Mouse (Mus musculus): Measurements from ENCODE around the gene Cdc42ep1. TPM values are rescaled to one million over a fixed set of nuclear protein-coding genes. Genes with fewer than 3 reads are reported as not detected.
"Not testable (repeated sequence)": the region's sequence is repeated elsewhere in the genome, so short reads cannot be mapped to it uniquely, and the experiment has no call there.

Gene Cdc42ep1
- polyA plus RNA-seq, 2 experiments: 7.8 to 8.1 TPM

- Histone ChIP-seq H3K9me3 (ENCODE audit: control insufficient read depth, low read length) (no peaks in the 10 kb centered on the region), H3K4me1 (replicated peaks; ENCODE audit: control insufficient read depth in 2 of 2, insufficient read depth in 2 of 2, low read length in 1 of 2) (peaks cover 0 to 5% of the 10 kb centered on the region in 2 experiments; a peak in 1 of 4 replicates), H3K27ac (no peak overlapping the region), H3K4me2 (ENCODE audit: low read depth) (peak overlapping the region; percentile 25), H3K27me3 (ENCODE audit: control insufficient read depth, insufficient read depth, low read length) (peaks cover 45% of the 10 kb centered on the region), H3K4me3 (ENCODE audit: insufficient read depth in 1 of 2, low read depth in 2 of 2, low read length in 2 of 2) (no peak overlapping the region), H3K36me3 (replicated peaks; ENCODE audit: control insufficient read depth, insufficient read depth, low read depth) (no peaks in the 10 kb centered on the region), H3K9ac (replicated peaks) (no peak overlapping the region)
- WGBS (ENCODE audit: insufficient replicate concordance): 38% methylated on average over 9 of the region's 9 CpGs
- DNase-seq (ENCODE audit: low read depth in 3 of 3, low spot score in 3 of 3) (no peak), ATAC-seq (ENCODE audit: insufficient read depth) (no peak)
- TF ChIP-seq CTCF (IDR thresholded peaks at IDR 0.05; ENCODE audit: low read depth) (no peak), EP300 (IDR thresholded peaks at IDR 0.05; ENCODE audit: low read depth) (no peak)
Observed at GRCm38 (mm10) chr15:78844791-78845190, 2.4 kb downstream of the Cdc42ep1 start.

- no peak for DNase-seq (ENCODE audit: low read depth in 3 of 3, low spot score in 3 of 3)
- ATAC-seq (ENCODE audit: insufficient read depth): no peak
- TF ChIP-seq CTCF (IDR thresholded peaks at IDR 0.05; ENCODE audit: low read depth) (no peak), EP300 (IDR thresholded peaks at IDR 0.05; ENCODE audit: low read depth) (no peak)
- Histone ChIP-seq H3K27ac (no peak overlapping the region), H3K27me3 (ENCODE audit: control insufficient read depth, insufficient read depth, low read length) (peaks cover 45% of the 10 kb centered on the region), H3K4me2 (ENCODE audit: low read depth) (peak overlapping the region; percentile 26; the same call in 1 of the 2 replicates), H3K4me3 (ENCODE audit: insufficient read depth in 1 of 2, low read depth in 2 of 2, low read length in 2 of 2) (no peak overlapping the region), H3K9me3 (ENCODE audit: control insufficient read depth, low read length) (no peaks in the 10 kb centered on the region), H3K4me1 (replicated peaks; ENCODE audit: control insufficient read depth in 2 of 2, insufficient read depth in 2 of 2, low read length in 1 of 2) (peaks cover under 1 to 5% of the 10 kb centered on the region in 2 experiments; a peak in 2 of 4 replicates), H3K9ac (replicated peaks) (no peak overlapping the region), H3K36me3 (replicated peaks; ENCODE audit: control insufficient read depth, insufficient read depth, low read depth) (no peaks in the 10 kb centered on the region)
- WGBS (ENCODE audit: insufficient replicate concordance): 61% methylated on average over 11 of the region's 11 CpGs
Observed at GRCm38 (mm10) chr15:78845321-78845720, 2.9 kb downstream of the Cdc42ep1 start.

GRCm38 (mm10) chr15:78845867-78846266 lies 3.4 kb downstream of the Cdc42ep1 start:
- DNase-seq (ENCODE audit: low read depth in 3 of 3, low spot score in 3 of 3) (no peak), ATAC-seq (ENCODE audit: insufficient read depth) (no peak)
- no peak overlapping the region for H3K4me3 ChIP-seq (ENCODE audit: insufficient read depth in 1 of 2, low read depth in 2 of 2, low read length in 2 of 2)
- no peak overlapping the region for H3K27ac ChIP-seq
- H3K4me2 ChIP-seq (ENCODE audit: low read depth): peak overlapping the region; percentile 26; the same call in 1 of the 2 replicates
- TF ChIP-seq EP300 (IDR thresholded peaks at IDR 0.05; ENCODE audit: low read depth) (no peak), CTCF (IDR thresholded peaks at IDR 0.05; ENCODE audit: low read depth) (no peak)
- H3K36me3 ChIP-seq (replicated peaks; ENCODE audit: control insufficient read depth, insufficient read depth, low read depth): no peaks in the 10 kb centered on the region
- WGBS (ENCODE audit: insufficient replicate concordance): 55% methylated on average over 8 of the region's 8 CpGs
- H3K4me1 ChIP-seq (replicated peaks; ENCODE audit: control insufficient read depth in 2 of 2, insufficient read depth in 2 of 2, low read length in 1 of 2): peaks cover 4 to 5% of the 10 kb centered on the region in 2 experiments
- no peak overlapping the region for H3K9ac ChIP-seq (replicated peaks)
- H3K9me3 ChIP-seq (ENCODE audit: control insufficient read depth, low read length): no peaks in the 10 kb centered on the region
- H3K27me3 ChIP-seq (ENCODE audit: control insufficient read depth, insufficient read depth, low read length): peaks cover 44% of the 10 kb centered on the region

GRCm38 (mm10) chr15:78846352-78846751 lies 3.9 kb downstream of the Cdc42ep1 start:
- DNase-seq (ENCODE audit: low read depth in 3 of 3, low spot score in 3 of 3) (no peak), ATAC-seq (ENCODE audit: insufficient read depth) (no peak)
- H3K9ac ChIP-seq (replicated peaks): no peak overlapping the region
- WGBS (ENCODE audit: insufficient replicate concordance): 65% methylated on average over 8 of the region's 8 CpGs
- no peaks in the 10 kb centered on the region for H3K36me3 ChIP-seq (replicated peaks; ENCODE audit: control insufficient read depth, insufficient read depth, low read depth)
- H3K9me3 ChIP-seq (ENCODE audit: control insufficient read depth, low read length): no peaks in the 10 kb centered on the region
- no peak overlapping the region for H3K4me3 ChIP-seq (ENCODE audit: insufficient read depth in 1 of 2, low read depth in 2 of 2, low read length in 2 of 2)
- H3K27me3 ChIP-seq (ENCODE audit: control insufficient read depth, insufficient read depth, low read length): peaks cover 39% of the 10 kb centered on the region
- H3K4me1 ChIP-seq (replicated peaks; ENCODE audit: control insufficient read depth in 2 of 2, insufficient read depth in 2 of 2, low read length in 1 of 2): peaks cover 9% of the 10 kb centered on the region in 2 experiments
- no peak overlapping the region for H3K4me2 ChIP-seq (ENCODE audit: low read depth)
- TF ChIP-seq EP300 (IDR thresholded peaks at IDR 0.05; ENCODE audit: low read depth) (no peak), CTCF (IDR thresholded peaks at IDR 0.05; ENCODE audit: low read depth) (no peak)
- no peak overlapping the region for H3K27ac ChIP-seq

- 63% methylated on average over 7 of the region's 7 CpGs for WGBS (ENCODE audit: insufficient replicate concordance)
- not testable (repeated sequence) for H3K4me3 ChIP-seq (ENCODE audit: insufficient read depth in 1 of 2, low read depth in 2 of 2, low read length in 2 of 2); H3K4me2 ChIP-seq (ENCODE audit: low read depth); H3K9me3 ChIP-seq (ENCODE audit: control insufficient read depth, low read length); H3K9ac ChIP-seq (replicated peaks); DNase-seq (ENCODE audit: low read depth in 3 of 3, low spot score in 3 of 3); H3K27ac ChIP-seq; ATAC-seq (ENCODE audit: insufficient read depth); H3K36me3 ChIP-seq (replicated peaks; ENCODE audit: control insufficient read depth, insufficient read depth, low read depth)
- peaks cover 35% of the 10 kb centered on the region for H3K27me3 ChIP-seq (ENCODE audit: control insufficient read depth, insufficient read depth, low read length)
- H3K4me1 ChIP-seq (replicated peaks; ENCODE audit: control insufficient read depth in 2 of 2, insufficient read depth in 2 of 2, low read length in 1 of 2): peaks cover 12 to 13% of the 10 kb centered on the region in 2 experiments
Observed at GRCm38 (mm10) chr15:78846805-78847204, 4.4 kb downstream of the Cdc42ep1 start.
